Mouse (Mus musculus) cerebellum, postnatal 14 days (tissue): ENCODE measurements at regions not wholly inside any gene's neighbourhood (a gene's known extent, or its start where the extent isn't known, plus 50 kb on each side); places are given as distances from the start of the nearest gene placed in this dataset.
"Not testable (repeated sequence)": the region's sequence is repeated elsewhere in the genome, so short reads cannot be mapped to it uniquely, and the experiment has no call there.

Experiments
- DNase-seq, 2 experiments: peaks; one replicate each; pipeline ENCODE4 v3.0.0; 2021; ENCODE audit warnings: mixed read lengths in 2 of 2

DNA sequence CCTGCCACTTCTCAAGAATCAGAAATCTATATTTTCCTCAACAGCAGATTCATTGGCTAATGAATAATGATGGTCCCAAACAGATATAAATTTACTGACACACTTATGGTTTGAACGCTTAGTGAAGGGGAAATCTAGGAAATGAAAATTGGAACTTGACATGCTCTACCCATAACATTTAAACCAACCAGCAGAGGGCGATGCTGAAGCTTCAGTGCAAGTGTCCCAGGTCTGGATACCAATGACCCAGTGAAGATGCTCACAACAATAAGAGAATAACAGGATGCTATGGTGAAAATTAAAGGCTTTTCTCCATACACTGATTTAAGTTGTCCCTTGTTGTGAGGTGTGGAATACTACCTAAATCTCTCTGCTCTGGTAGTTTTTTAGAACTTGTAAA lies 236.0 kb upstream of the Rorb start:
- peak; percentile 36 to 47 for DNase-seq

GRCm38 (mm10) chr19:19344426-19344811 lies 233.4 kb upstream of the Rorb start:
- DNase-seq, result no peak

DNA sequence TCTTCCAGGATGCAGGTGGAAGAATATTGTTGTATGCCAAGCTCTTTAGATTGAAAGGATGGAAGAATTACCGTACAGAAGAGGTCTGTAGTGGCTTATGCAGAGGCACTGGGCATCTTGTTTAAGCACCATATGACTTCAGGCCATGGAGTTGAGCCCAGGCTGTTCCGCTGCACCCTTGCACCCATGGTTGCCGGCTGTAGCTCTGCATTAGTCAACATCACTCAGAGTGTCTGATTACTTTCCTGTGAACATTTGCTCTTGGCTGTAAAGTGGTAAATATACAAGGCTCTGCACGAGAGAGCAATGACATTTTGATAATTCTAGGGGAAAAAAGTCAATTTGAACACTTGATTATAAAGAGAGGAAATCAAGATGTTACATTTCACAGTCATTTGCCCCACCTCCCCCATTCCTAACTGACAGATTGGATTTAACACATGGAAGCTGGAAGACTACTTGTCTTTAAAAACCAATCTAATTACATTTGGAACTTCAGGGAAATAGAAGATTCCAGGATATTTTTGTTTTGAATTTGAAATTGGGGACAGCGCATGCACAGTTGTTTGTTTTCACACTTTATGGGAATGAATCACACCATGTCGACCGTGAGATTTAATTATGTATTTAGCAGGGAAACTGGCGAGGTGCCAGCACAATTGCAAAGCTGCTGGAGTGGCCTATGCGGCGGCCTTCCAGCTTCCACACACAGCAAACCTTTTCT lies 232.9 kb upstream of the Rorb start:
- peak; percentile 86 to 91 for DNase-seq

GRCm38 (mm10) chr19:19307142-19307541 lies 196.1 kb upstream of the Rorb start:
- DNase-seq, result not testable (repeated sequence)

DNA sequence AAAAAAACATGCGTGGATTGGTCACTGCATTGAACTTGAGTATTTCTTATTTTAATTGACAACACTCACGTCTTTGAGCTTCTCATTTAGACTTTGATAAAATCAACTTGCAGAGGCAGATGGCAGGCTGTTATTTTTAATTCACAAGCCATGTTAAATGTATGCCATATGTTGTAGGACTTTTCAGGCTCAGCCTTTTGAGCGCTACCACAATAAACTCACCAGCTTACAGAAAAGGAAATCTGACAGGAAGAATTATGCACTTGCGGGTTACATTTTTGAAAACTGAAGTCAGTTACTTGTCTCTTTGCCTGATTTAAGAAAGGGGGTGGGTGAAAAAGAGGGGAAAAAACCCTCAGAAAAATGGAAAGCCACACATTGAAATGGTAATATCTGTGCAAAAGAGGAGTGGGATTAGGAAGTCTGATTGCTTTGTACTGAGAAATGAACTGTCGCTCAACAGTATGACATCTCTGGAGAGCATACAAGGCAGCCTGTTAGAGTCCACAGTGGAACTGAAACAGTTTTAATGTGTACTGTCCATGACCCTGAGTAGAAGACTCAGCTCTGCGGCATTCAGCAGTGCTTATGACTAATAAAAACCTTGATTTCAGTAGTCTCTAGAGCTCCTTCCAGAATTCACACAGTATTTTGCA lies 195.6 kb upstream of the Rorb start:
- no peak for DNase-seq

DNA sequence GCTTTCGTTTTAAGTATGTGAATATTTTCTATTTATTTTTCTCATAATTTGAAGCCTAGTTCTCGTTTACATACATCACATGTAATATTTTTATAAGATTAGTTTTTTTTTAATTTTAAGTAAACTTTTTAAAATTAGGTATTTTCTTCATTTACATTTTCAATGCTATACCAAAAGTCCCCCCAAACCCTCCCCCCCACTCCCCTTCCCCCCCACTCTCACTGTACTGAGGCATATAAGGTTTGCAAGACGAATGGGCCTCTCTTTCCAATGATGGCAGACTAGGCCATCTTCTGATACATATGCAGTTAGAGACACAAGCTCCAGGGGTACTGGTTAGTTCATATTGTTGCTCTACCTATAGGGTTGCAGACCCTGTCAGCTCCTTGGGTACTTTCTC lies 174.9 kb upstream of the Rorb start:
- DNase-seq, result not testable (repeated sequence)

GRCm38 (mm10) chr19:19246837-19247560 lies 136.0 kb upstream of the Rorb start:
- DNase-seq, result no peak

- no peak for DNase-seq
These were observed 118.5 kb upstream of the Rorb start for GRCm38 (mm10) chr19:19229305-19229994.

DNA sequence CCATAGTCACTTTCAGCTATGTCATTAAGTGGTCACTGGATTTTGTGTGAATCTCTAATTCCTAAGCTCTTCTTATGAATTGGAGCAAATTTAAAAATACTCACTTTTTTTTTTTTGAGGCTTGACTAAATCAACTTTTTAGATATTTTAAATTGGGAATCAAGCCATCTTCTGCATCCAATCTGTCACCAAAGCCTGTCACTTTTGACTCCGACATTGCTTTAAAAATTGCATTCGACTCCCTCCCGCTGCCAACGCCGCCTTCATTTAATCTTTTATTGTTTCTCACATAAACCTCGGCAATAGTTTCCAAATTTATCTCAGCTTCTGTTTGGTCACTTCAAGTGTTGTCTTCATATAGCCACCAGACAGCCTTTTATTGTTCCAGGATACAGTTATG lies 109.8 kb upstream of the Rorb start:
- no peak for DNase-seq

GRCm38 (mm10) chr19:19219352-19219751 lies 108.4 kb upstream of the Rorb start:
- DNase-seq, result no peak

DNA sequence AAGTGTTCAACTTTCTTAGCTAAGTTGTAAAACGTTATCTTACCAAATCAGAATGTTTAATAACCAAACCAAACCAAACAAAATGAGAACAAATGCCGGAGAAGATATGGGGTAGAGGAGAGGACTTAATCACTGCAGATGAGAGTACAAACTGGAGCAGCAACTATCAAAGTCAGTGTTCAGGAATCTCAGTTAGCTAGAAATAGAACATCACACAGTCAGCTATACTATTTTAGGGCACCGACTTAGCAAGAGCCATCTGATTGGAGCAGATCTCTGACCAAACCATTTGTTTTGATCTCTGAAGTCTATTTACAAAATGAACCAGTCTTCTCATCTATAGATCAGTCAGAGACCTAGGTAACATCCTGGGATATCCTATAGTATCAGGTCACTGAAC lies 107.7 kb upstream of the Rorb start:
- no peak for DNase-seq

DNA sequence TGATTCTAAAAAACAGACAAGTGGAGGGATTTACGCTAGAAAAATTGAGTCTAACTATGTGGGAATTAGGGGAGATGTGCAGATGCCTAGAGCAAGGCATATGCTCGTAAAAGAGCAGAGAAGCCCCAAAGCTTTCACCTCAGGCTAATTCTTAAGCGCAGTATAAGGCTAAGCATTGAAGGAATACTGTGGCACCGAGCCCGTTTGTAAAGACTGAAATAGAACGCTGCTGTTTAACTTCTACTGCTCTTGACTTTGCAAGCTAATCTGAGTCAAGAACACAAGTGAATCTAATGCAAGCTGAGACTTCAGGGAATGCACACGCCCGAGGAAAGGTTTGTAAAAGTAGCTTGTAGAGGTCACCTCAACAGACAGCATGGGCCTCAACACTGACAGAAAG lies 88.5 kb upstream of the Rorb start:
- DNase-seq, result no peak

- no peak for DNase-seq
These were observed 87.8 kb upstream of the Rorb start for GRCm38 (mm10) chr19:19198780-19199179.

DNA sequence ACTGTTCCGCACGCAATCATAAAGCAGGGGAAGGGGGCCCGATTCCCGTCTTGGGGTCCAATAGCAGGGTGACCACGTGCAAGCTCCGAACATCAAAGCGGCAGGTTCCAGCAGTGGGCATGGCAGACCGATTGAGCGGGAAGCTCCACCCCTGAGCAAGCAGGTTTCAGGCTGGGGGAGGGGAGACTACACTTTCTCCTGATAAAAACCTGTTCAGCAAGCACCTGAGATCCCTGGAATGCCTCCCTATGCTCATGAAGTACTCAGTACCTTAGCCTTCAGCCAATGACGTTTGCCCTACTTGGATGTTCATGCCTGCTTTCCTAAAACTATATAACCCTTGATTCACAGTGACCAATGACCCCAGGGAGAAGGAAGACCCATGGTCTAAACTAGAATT lies 83.7 kb upstream of the Rorb start:
- DNase-seq, result no peak

DNA sequence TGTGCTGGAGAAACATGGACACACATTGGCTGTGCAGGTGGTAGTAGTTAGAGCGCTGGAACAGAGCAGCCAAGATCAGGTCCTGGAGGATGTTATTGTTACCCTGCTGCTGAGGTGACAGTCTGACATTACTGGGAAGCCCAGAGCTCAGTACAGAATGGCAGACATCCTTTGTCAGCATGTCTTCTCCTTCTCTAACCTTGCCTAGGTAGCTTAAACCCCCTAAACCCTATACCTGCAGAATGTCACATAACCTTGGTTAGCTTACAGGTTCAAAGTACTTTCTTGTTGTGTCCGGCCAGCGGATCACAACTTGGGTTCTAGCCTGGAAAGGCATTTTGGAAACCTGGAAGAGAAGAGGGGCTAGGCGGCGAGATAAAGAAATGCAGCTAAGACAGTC lies 83.3 kb upstream of the Rorb start:
- DNase-seq, result no peak

GRCm38 (mm10) chr19:19172767-19173166 lies 61.8 kb upstream of the Rorb start:
- DNase-seq, result no peak

DNA sequence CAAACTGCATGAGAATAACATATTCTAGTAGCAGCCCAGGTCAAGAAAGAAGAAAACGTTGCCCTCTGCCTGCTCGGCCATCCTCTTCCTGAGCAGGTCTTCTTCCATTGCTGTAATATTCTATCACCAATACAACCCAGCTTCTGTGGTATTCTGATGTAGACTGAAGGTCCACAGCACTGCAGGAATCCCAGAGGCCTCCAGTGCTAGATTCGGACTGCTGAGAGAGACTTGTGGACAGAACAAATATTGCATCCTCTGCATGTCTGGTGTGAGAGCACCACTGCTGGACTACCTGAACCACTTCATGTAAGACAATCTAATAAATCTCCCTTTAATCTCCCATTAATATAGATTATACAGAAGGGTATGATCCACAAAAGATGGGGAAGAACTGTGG lies 59.8 kb upstream of the Rorb start:
- no peak for DNase-seq
